Mouse (Mus musculus) MEL (cell line): ENCODE data around the gene Cntnap5b. TPM values are rescaled to one million over a fixed set of nuclear protein-coding genes. Genes with fewer than 3 reads are reported as not detected.

Experiments
- DNase-seq: peaks from one replicate; pipeline ENCODE4 v3.0.0; 2011; ENCODE audit warnings: low read depth, low spot score
- H3K27ac ChIP-seq: 2 replicates; pipeline ENCODE4 v1.5.1; 2012; ENCODE audit warnings: low read depth, mild to moderate bottlenecking, control low read depth, low read length, moderate library complexity; ENCODE audit not compliant: control insufficient read depth
- H3K27me3 ChIP-seq, 2 experiments: fragments of 150-350 bp in 1 of 2; sonication (generic) in 1 of 2; 2 replicates each; pipeline ENCODE4 v1.6.1; 2012; ENCODE audit warnings: low read length in 2 of 2, mild to moderate bottlenecking in 2 of 2, improper control_type of control experiment in 1 of 2, moderate library complexity in 1 of 2; ENCODE audit not compliant: insufficient read depth in 2 of 2, control insufficient read depth in 1 of 2
- H3K36me3 ChIP-seq, 2 experiments: 2 replicates each; pipeline ENCODE4 v1.6.1; 2012 to 2014; ENCODE audit warnings: low read length in 2 of 2, improper control_type of control experiment in 1 of 2, inconsistent platforms in 1 of 2, mild to moderate bottlenecking in 1 of 2; ENCODE audit not compliant: insufficient read depth in 2 of 2, control insufficient read depth in 1 of 2
- H3K4me1 ChIP-seq, 2 experiments: fragments of 150-350 bp in 1 of 2; sonication (generic) in 1 of 2; 2 replicates each; pipeline ENCODE4 v1.6.1; 2012; ENCODE audit warnings: low read length in 2 of 2, improper control_type of control experiment in 1 of 2, mild to moderate bottlenecking in 1 of 2; ENCODE audit not compliant: insufficient read depth in 2 of 2, control insufficient read depth in 1 of 2
- H3K4me3 ChIP-seq, 2 experiments: fragments of 150-350 bp in 1 of 2; sonication (generic) in 1 of 2; 2 replicates each; pipeline ENCODE4 v1.5.1; 2012; ENCODE audit warnings: low read depth in 2 of 2, low read length in 2 of 2, mild to moderate bottlenecking in 2 of 2, moderate library complexity in 2 of 2, control low read depth in 1 of 2, improper control_type of control experiment in 1 of 2; ENCODE audit not compliant: control insufficient read depth in 1 of 2, insufficient read depth in 1 of 2
- H3K79me2 ChIP-seq: 2 replicates; pipeline ENCODE4 v1.6.1; 2012; ENCODE audit warnings: mild to moderate bottlenecking, low read length, moderate library complexity; ENCODE audit not compliant: control insufficient read depth, poor library complexity, insufficient read depth
- H3K9ac ChIP-seq: 2 replicates; pipeline ENCODE4 v1.6.1; 2012; ENCODE audit warnings: low read depth, mild to moderate bottlenecking, control low read depth, low read length, moderate library complexity; ENCODE audit not compliant: control insufficient read depth, poor library complexity, severe bottlenecking
- H3K9me3 ChIP-seq: fragments of 150-350 bp; sonication (generic); replicated peaks from 2 replicates; pipeline ENCODE4 v1.6.1; 2012; ENCODE audit warnings: mild to moderate bottlenecking, low read length, improper control_type of control experiment, moderate library complexity; ENCODE audit not compliant: insufficient read depth
- BHLHE40 ChIP-seq: IDR thresholded peaks from 2 replicates; pipeline ENCODE4 v1.6.1; 2012; ENCODE audit warnings: low read depth, mild to moderate bottlenecking, inconsistent platforms, low read length, improper control_type of control experiment, borderline replicate concordance
- CHD1 ChIP-seq: IDR thresholded peaks from 2 replicates; pipeline ENCODE4 v1.6.1; 2012; ENCODE audit warnings: low read depth, mild to moderate bottlenecking, inconsistent platforms, low read length, improper control_type of control experiment
- CTCF ChIP-seq, 3 experiments: IDR thresholded peaks in 2 of 3; conservative IDR thresholded peaks in 1 of 3; 2 replicates each; pipeline ENCODE4 v1.5.1; 2011 to 2012; ENCODE audit warnings: low read length in 3 of 3, low read depth in 2 of 3, mild to moderate bottlenecking in 2 of 3, improper control_type of control experiment in 1 of 3, inconsistent platforms in 1 of 3, mixed read lengths in 1 of 3, moderate library complexity in 1 of 3; ENCODE audit not compliant: control insufficient read depth in 1 of 3, insufficient read depth in 1 of 3, poor library complexity in 1 of 3, severe bottlenecking in 1 of 3
- ELF1 ChIP-seq: IDR thresholded peaks from 2 replicates; pipeline ENCODE4 v1.6.1; 2014; ENCODE audit warnings: low read depth, mild to moderate bottlenecking, inconsistent platforms, low read length, improper control_type of control experiment, moderate library complexity
- EP300 ChIP-seq, 2 experiments: IDR thresholded peaks; 2 replicates each; pipeline ENCODE4 v1.6.1; 2011; ENCODE audit warnings: improper control_type of control experiment in 2 of 2, low read length in 2 of 2, low read depth in 1 of 2, mild to moderate bottlenecking in 1 of 2
- ETS1 ChIP-seq: IDR thresholded peaks from 2 replicates; pipeline ENCODE4 v1.6.1; 2012; ENCODE audit warnings: low read depth, mild to moderate bottlenecking, inconsistent platforms, low read length, improper control_type of control experiment, moderate library complexity
- GABPA ChIP-seq: IDR thresholded peaks from 2 replicates; pipeline ENCODE4 v1.6.1; 2012; ENCODE audit warnings: low read depth, mild to moderate bottlenecking, inconsistent platforms, low read length, improper control_type of control experiment, moderate library complexity
- GATA1 ChIP-seq: IDR thresholded peaks from 2 replicates; pipeline ENCODE4 v1.6.1; 2011; ENCODE audit warnings: low read depth, low read length, improper control_type of control experiment
- KAT2A ChIP-seq: conservative IDR thresholded peaks from 2 replicates; pipeline ENCODE4 v1.6.1; 2012; ENCODE audit warnings: low read depth, low read length, improper control_type of control experiment, inconsistent platforms
- MAZ ChIP-seq: IDR thresholded peaks from 2 replicates; pipeline ENCODE4 v1.6.1; 2012; ENCODE audit warnings: low read depth, mild to moderate bottlenecking, inconsistent platforms, low read length, improper control_type of control experiment
- MEF2A ChIP-seq: IDR thresholded peaks from 2 replicates; pipeline ENCODE4 v1.6.1; 2014; ENCODE audit warnings: low read depth, mild to moderate bottlenecking, inconsistent platforms, low read length, improper control_type of control experiment; ENCODE audit not compliant: poor library complexity, insufficient replicate concordance, severe bottlenecking; ENCODE audit errors: extremely low read depth
- MYB ChIP-seq: IDR thresholded peaks from 2 replicates; pipeline ENCODE4 v1.6.1; 2011; ENCODE audit warnings: mild to moderate bottlenecking, low read depth, low read length, improper control_type of control experiment
- NELFE ChIP-seq: IDR thresholded peaks from 2 replicates; pipeline ENCODE4 v1.6.1; 2011; ENCODE audit warnings: low read depth, low read length, improper control_type of control experiment
- POLR2AphosphoS2 ChIP-seq: IDR thresholded peaks from 2 replicates; pipeline ENCODE4 v1.6.1; 2011; ENCODE audit warnings: low read length, improper control_type of control experiment
- SIN3A ChIP-seq: IDR thresholded peaks from 2 replicates; pipeline ENCODE4 v1.6.1; 2012; ENCODE audit warnings: low read length, improper control_type of control experiment, inconsistent platforms
- TBP ChIP-seq: IDR thresholded peaks from 2 replicates; pipeline ENCODE4 v1.8.0; 2011; ENCODE audit warnings: low read depth, low read length, improper control_type of control experiment
- TCF12 ChIP-seq: IDR thresholded peaks from 2 replicates; pipeline ENCODE4 v1.6.1; 2014; ENCODE audit warnings: low read depth, mild to moderate bottlenecking, inconsistent platforms, low read length, improper control_type of control experiment, moderate library complexity
- UBTF ChIP-seq: IDR thresholded peaks from 2 replicates; pipeline ENCODE4 v1.6.1; 2012; ENCODE audit warnings: low read depth, mild to moderate bottlenecking, inconsistent platforms, low read length, improper control_type of control experiment, moderate library complexity, borderline replicate concordance; ENCODE audit not compliant: insufficient read depth
- USF1 ChIP-seq: IDR thresholded peaks from 2 replicates; pipeline ENCODE4 v1.6.1; 2014; ENCODE audit warnings: low read depth, mild to moderate bottlenecking, inconsistent platforms, low read length, improper control_type of control experiment, moderate library complexity
- USF2 ChIP-seq, 2 experiments: IDR thresholded peaks; 2 replicates each; pipeline ENCODE4 v1.6.1; 2011 to 2012; ENCODE audit warnings: improper control_type of control experiment in 2 of 2, low read length in 2 of 2, borderline replicate concordance in 1 of 2, inconsistent platforms in 1 of 2, low read depth in 1 of 2, mild to moderate bottlenecking in 1 of 2; ENCODE audit not compliant: insufficient read depth in 1 of 2
- ZMIZ1 ChIP-seq: IDR thresholded peaks from 2 replicates; pipeline ENCODE4 v1.6.1; 2012; ENCODE audit warnings: low read depth, mild to moderate bottlenecking, inconsistent platforms, low read length, improper control_type of control experiment, moderate library complexity
- ZNF384 ChIP-seq: IDR thresholded peaks from 2 replicates; pipeline ENCODE4 v1.6.1; 2012; ENCODE audit warnings: low read depth, mild to moderate bottlenecking, inconsistent platforms, low read length, improper control_type of control experiment
- polyA plus RNA-seq, 2 experiments: library from polyadenylated mRNA; stranded (reverse) in 1 of 2; unstranded in 1 of 2; fragments of >175 nt in 1 of 2; fragments of >200 nt in 1 of 2; gene quantifications; 2 replicates each; pipeline versions ENCODE4 v1.2.1 to v1.2.4; 2012; ENCODE audit warnings: low replicate concordance in 2 of 2, low read depth in 1 of 2; ENCODE audit not compliant: insufficient read length in 2 of 2, insufficient read depth in 1 of 2, missing spikeins in 1 of 2
- total RNA-seq: library from RNA; depleted of rRNA; stranded (reverse); fragments of 300-350 nt; gene quantifications from 2 replicates; pipeline ENCODE4 v1.2.3, GENCODE M21; 2012

The Cntnap5b gene
- total and polyA plus RNA-seq, 3 experiments = not detected

DNA sequence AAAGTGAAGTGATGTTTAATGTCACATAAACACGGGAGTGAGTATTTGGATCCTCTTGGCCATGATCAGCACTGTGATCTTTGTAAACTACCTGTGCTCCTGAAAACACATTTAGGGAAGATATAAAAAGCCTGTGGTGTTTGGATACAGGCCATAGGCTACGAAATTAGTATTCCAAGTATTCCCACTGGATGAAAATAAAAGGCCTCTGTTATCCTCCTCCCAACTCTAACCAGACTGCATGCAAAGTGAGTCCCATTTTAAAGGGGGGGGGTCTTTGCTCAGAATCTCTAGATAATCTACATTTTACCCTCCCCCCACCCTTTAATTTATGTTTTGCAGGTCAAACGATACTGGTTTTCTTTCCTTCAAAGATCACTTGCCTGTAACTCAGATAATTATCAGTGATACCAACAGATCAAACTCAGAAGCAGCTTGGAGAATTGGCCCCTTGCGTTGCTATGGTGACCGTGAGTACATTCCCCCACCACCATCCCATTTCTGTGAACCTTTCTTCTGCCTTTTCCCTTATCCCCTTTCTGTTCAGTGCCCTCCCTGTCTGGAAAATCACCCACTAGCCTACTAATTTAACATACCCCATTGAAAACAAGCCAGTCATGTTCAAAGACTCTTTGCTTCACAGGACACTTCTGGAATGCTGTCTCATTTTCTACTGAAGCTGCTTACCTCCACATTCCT, 597.0 kb downstream of the Cntnap5b start:
- no peak for DNase-seq
- Histone ChIP-seq H3K27ac (no peak overlapping the region), H3K9ac (no peak overlapping the region), H3K4me3 (no peak overlapping the region), H3K79me2 (no peaks in the 10 kb centered on the region), H3K9me3 (no peaks in the 10 kb centered on the region), H3K4me1 (no peaks in the 10 kb centered on the region), H3K27me3 (no peaks in the 10 kb centered on the region), H3K36me3 (no peaks in the 10 kb centered on the region)
- no peak for TF ChIP-seq KAT2A

DNA sequence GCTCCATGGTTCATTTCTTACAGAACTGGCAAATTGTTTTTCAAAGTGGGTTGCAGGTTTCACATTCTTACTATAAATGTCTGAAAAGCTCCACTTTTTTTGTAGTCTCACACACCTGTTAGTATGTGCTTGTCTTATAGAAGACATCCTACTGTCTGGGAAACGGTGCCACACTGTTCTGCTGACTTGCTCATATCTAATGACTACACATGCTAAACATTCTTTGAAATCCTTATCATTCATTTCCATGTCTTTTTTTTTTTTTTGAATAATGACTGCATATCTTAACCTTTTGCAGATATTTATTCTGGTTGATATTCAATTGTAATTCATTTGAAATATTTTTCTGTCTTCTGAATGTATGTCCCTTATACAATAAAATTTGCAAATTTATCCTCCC, 613.7 kb downstream of the Cntnap5b start:
- Histone ChIP-seq H3K79me2 (no peaks in the 10 kb centered on the region), H3K27ac (no peak overlapping the region), H3K9me3 (no peaks in the 10 kb centered on the region), H3K4me3 (no peak overlapping the region), H3K4me1 (no peaks in the 10 kb centered on the region; a peak in 1 of 4 replicates), H3K9ac (no peak overlapping the region), H3K36me3 (peaks cover 0 to 2% of the 10 kb centered on the region in 2 experiments; a peak in 1 of 4 replicates), H3K27me3 (no peaks in the 10 kb centered on the region)
- TF ChIP-seq MAZ = no peak
- TF ChIP-seq EP300 (IDR thresholded peaks at IDR 0.05; ENCODE audit: low read depth in 1 of 2, low read length in 2 of 2) = 0 out of 4 replicates have a peak, but pooled peaks of 1 of the 2 experiments have one; percentile 38
- no peak for TF ChIP-seq KAT2A
- TF ChIP-seq SIN3A = no peak
- TF ChIP-seq CHD1 = no peak
- TF ChIP-seq TCF12 = peak; percentile 82
- no peak for TF ChIP-seq NELFE
- TF ChIP-seq MEF2A = no peak
- no peak for TF ChIP-seq UBTF
- TF ChIP-seq USF1 = no peak
- no peak for TF ChIP-seq ELF1
- no peak for TF ChIP-seq POLR2AphosphoS2
- TF ChIP-seq GATA1 = 0 out of 2 replicates have a peak, but pooled peaks have one; percentile 2
- TF ChIP-seq BHLHE40 = no peak
- no peak for TF ChIP-seq USF2 (IDR thresholded peaks at IDR 0.05; ENCODE audit: borderline replicate concordance in 1 of 2, insufficient read depth in 1 of 2, low read depth in 1 of 2, low read length in 2 of 2)
- no peak; the same call in 1 of the 2 replicates for TF ChIP-seq GABPA
- TF ChIP-seq ZNF384 = peak; percentile 78
- no peak for TF ChIP-seq TBP
- TF ChIP-seq ETS1 = no peak
- no peak for TF ChIP-seq CTCF (IDR thresholded peaks at IDR 0.05 in 2 of 3, conservative IDR thresholded peaks at IDR 0.05 in 1 of 3; ENCODE audit: control insufficient read depth in 1 of 3, insufficient read depth in 1 of 3, low read depth in 2 of 3, low read length in 3 of 3, poor library complexity in 1 of 3, severe bottlenecking in 1 of 3)
- TF ChIP-seq MYB = no peak
- TF ChIP-seq ZMIZ1 = no peak
- DNase-seq = peak; percentile 8
